In the genomic region with DNA sequence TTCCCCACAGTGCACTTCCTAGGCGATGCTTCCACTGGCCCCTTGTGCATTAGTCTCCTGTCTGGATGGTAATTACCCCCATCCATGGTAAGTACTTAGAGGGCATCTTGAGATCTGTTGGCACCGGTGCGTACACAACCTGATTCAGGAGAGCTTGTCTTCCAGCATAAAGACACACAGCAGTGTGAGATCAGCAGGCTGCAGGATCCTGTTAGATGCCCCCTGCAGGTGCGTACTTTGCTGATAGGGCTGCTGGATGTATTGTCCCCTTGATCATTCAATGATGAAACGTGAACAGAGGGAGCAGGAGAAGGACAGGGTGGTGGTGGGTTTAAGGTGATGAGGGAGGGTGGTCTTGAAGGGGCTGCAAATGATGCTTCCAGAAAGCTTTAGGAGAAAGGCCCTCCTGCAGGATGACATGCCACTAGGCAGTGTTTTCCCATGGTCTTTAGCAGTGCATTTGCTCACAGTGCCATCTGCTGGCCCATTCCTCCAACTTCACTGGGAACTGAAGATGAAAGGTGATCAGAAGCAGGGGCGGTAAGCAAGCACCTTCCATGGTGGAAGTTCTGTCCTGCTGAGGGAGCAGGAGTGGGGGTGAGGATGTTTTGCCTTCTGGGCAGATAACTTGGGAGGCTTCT, we compare ENCODE assay signal across 8 mouse cellular contexts.
DNase-seq lines count a peak whose midpoint lies in the region; ATAC-seq and TF ChIP-seq lines count a peak whose summit lies in the region.
"Not testable (repeated sequence)": the region's sequence is repeated elsewhere in the genome, so short reads cannot be mapped to it uniquely, and the experiment has no call there.

No protein-coding gene starts in this region.

- peak; percentile 34 for ATAC-seq in G1E (ENCODE audit: extremely low read depth, insufficient number of reproducible peaks, low FRiP score, poor library complexity, severe bottlenecking)
- ATAC-seq in forebrain, embryonic 11.5 days (replicated peaks; ENCODE audit: low FRiP score), result peak; percentile 39; the same call in 1 of the 2 replicates
- peak; percentile 75 for ATAC-seq in granulocyte monocyte progenitor cell, adult 5-6 weeks (replicated peaks; ENCODE audit: poor library complexity, severe bottlenecking)
- ATAC-seq in hindbrain, embryonic 15.5 days (ENCODE audit: low FRiP score, low read depth), result peak; percentile 72
- ATAC-seq in kidney, embryonic 16.5 days (ENCODE audit: low FRiP score, low TSS enrichment), result peak; percentile 73
- peak; percentile 86 for ATAC-seq in megakaryocyte, adult 5-6 weeks (ENCODE audit: poor library complexity, severe bottlenecking)
- peak; percentile 69 for ATAC-seq in midbrain, postnatal 0 days (ENCODE audit: low FRiP score)

- WGBS in forebrain, embryonic 11.5 days, result 47% methylated on average over 3 of the region's 6 CpGs
- WGBS in hindbrain, embryonic 15.5 days, result 49% methylated on average over 5 of the region's 6 CpGs
- 67% methylated on average over 4 of the region's 6 CpGs for WGBS in kidney, embryonic 16.5 days
- WGBS in midbrain, postnatal 0 days, result 62% methylated on average over 4 of the region's 6 CpGs

- not testable (repeated sequence) for TF ChIP-seq CTCF in G1E (IDR thresholded peaks at IDR 0.05; ENCODE audit: low read depth, low read length)
- TF ChIP-seq CTCF in midbrain, postnatal 0 days (IDR thresholded peaks at IDR 0.05), result peak; percentile 48

- not testable (repeated sequence) for H3K4me3 ChIP-seq in G1E (ENCODE audit: low read depth, low read length); forebrain, embryonic 11.5 days (ENCODE audit: low read depth, low read length); hindbrain, embryonic 15.5 days; kidney, embryonic 16.5 days (ENCODE audit: low read length); midbrain, postnatal 0 days (ENCODE audit: low read depth, low read length)

- not testable (repeated sequence) for H3K9ac ChIP-seq in forebrain, embryonic 11.5 days (ENCODE audit: low read length); hindbrain, embryonic 15.5 days; kidney, embryonic 16.5 days (replicated peaks; ENCODE audit: low read length); midbrain, postnatal 0 days (replicated peaks; ENCODE audit: low read length, poor library complexity, severe bottlenecking)

- H3K9me3 ChIP-seq in G1E (replicated peaks); forebrain, embryonic 11.5 days (ENCODE audit: control insufficient read depth, low read length); hindbrain, embryonic 15.5 days; kidney, embryonic 16.5 days (ENCODE audit: low read length); midbrain, postnatal 0 days (ENCODE audit: low read length): not testable (repeated sequence)

- H3K27me3 ChIP-seq in G1E (ENCODE audit: insufficient read depth, low read length); forebrain, embryonic 11.5 days (ENCODE audit: control insufficient read depth, insufficient read depth, low read length); hindbrain, embryonic 15.5 days; kidney, embryonic 16.5 days (ENCODE audit: insufficient read depth, low read length); midbrain, postnatal 0 days (ENCODE audit: insufficient read depth, low read length): not testable (repeated sequence)

- not testable (repeated sequence) for H3K36me3 ChIP-seq in G1E (replicated peaks); forebrain, embryonic 11.5 days (ENCODE audit: control insufficient read depth, insufficient read depth, low read length); hindbrain, embryonic 15.5 days; kidney, embryonic 16.5 days (ENCODE audit: insufficient read depth, low read length); midbrain, postnatal 0 days (ENCODE audit: insufficient read depth, low read length)

- not testable (repeated sequence) for DNase-seq in G1E (ENCODE audit: low spot score); forebrain, embryonic 11.5 days (ENCODE audit: low spot score); midbrain, postnatal 0 days (ENCODE audit: low spot score)
- peak; percentile 3 for DNase-seq in right cerebral cortex, postnatal 4 days

- H3K4me2 ChIP-seq in forebrain, embryonic 11.5 days (ENCODE audit: low read depth, low read length, severe bottlenecking); hindbrain, embryonic 15.5 days; kidney, embryonic 16.5 days (replicated peaks; ENCODE audit: low read depth, low read length); midbrain, postnatal 0 days (ENCODE audit: low read depth, low read length, poor library complexity, severe bottlenecking): not testable (repeated sequence)

- H3K4me1 ChIP-seq in G1E (ENCODE audit: insufficient read depth, low read depth, low read length); forebrain, embryonic 11.5 days (replicated peaks; ENCODE audit: control insufficient read depth, insufficient read depth, low read length); hindbrain, embryonic 15.5 days (replicated peaks); kidney, embryonic 16.5 days (ENCODE audit: insufficient read depth, low read length); midbrain, postnatal 0 days (ENCODE audit: insufficient read depth, low read length): not testable (repeated sequence)

- H3K27ac ChIP-seq in forebrain, embryonic 11.5 days (ENCODE audit: low read depth, low read length); hindbrain, embryonic 15.5 days (replicated peaks); kidney, embryonic 16.5 days (ENCODE audit: low read length); midbrain, postnatal 0 days (ENCODE audit: low read depth, low read length): not testable (repeated sequence)

Comparison
In these comparisons a context has a peak if more than half of its experiments do, and no peak if none do; other contexts are left out.
1. ATAC-seq: peak in every context shown above with its lines; median percentile 86 in megakaryocyte, adult 5-6 weeks; 75 in granulocyte monocyte progenitor cell, adult 5-6 weeks; 73 in kidney, embryonic 16.5 days; 72 in hindbrain, embryonic 15.5 days; 69 in midbrain, postnatal 0 days; 39 in forebrain, embryonic 11.5 days; 34 in G1E.